Mouse (Mus musculus): ENCODE results near the gene Trpm7. TPM values are rescaled to one million over a fixed set of nuclear protein-coding genes. Genes with fewer than 3 reads are reported as not detected.

Trpm7 gene
- polyA plus RNA-seq, 2 experiments = 13.8 to 15.1 TPM

DNA sequence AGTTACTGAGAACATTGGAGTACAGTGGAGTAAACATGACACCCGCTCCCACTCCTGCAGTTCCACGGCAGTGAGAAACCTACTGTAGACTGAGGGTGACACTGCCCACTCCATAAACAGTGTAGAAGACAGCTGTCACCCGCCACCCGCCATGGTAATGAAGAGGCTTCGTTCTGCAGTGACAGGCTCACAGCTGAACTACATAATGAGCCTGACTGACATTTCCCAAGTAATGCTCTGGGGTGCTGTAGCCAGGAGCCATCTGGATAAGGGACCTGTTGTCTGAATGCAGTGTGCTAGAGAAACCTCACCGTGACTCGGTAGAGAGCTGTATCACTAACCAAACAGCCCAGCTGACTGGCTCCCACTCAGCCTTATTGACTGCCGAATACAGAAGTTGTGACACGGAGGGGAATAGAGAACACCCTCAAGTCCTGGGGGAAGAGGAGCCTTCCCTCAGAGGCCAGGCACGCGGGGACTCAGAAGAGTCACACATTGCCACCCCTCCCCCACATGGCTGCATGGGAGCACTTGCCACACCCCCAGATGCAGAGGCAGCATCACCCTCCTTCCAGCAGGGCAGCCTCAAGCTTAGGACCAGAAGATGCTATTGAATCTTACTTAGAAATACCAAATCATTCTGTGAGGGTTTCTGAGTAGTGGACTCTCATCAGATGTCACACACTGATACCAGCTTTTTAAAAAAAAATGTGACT is 110.0 kb downstream of the Trpm7 start:
- H3K4me2 ChIP-seq (ENCODE audit: low read depth) = no peak overlapping the region
- H3K27me3 ChIP-seq (ENCODE audit: control insufficient read depth, insufficient read depth, low read length) = no peaks in the 10 kb centered on the region
- no peaks in the 10 kb centered on the region for H3K4me1 ChIP-seq (replicated peaks; ENCODE audit: control insufficient read depth in 2 of 2, insufficient read depth in 2 of 2, low read length in 1 of 2)
- H3K4me3 ChIP-seq (ENCODE audit: insufficient read depth in 1 of 2, low read depth in 2 of 2, low read length in 2 of 2) = no peak overlapping the region
- no peaks in the 10 kb centered on the region for H3K9me3 ChIP-seq (ENCODE audit: control insufficient read depth, low read length)
- H3K9ac ChIP-seq (replicated peaks) = no peak overlapping the region
- no peaks in the 10 kb centered on the region; the same call in none of the 2 replicates for H3K36me3 ChIP-seq (replicated peaks; ENCODE audit: control insufficient read depth, insufficient read depth, low read depth)
- H3K27ac ChIP-seq = no peak overlapping the region
- no peak for DNase-seq (ENCODE audit: low read depth in 3 of 3, low spot score in 3 of 3)
- WGBS (ENCODE audit: insufficient replicate concordance) = 41% methylated on average over 11 of the region's 11 CpGs
- TF ChIP-seq CTCF (IDR thresholded peaks at IDR 0.05; ENCODE audit: low read depth) = no peak
- no peak for TF ChIP-seq EP300 (IDR thresholded peaks at IDR 0.05; ENCODE audit: low read depth)
- ATAC-seq (ENCODE audit: insufficient read depth) = no peak

GRCm38 (mm10) chr2:126759351-126759750 is 116.7 kb downstream of the Trpm7 start:
- 75% methylated on average over 7 of the region's 7 CpGs for WGBS (ENCODE audit: insufficient replicate concordance)
- H3K27ac ChIP-seq = no peak overlapping the region
- no peak overlapping the region for H3K4me2 ChIP-seq (ENCODE audit: low read depth)
- no peak overlapping the region for H3K4me3 ChIP-seq (ENCODE audit: insufficient read depth in 1 of 2, low read depth in 2 of 2, low read length in 2 of 2)
- no peaks in the 10 kb centered on the region for H3K27me3 ChIP-seq (ENCODE audit: control insufficient read depth, insufficient read depth, low read length)
- H3K9me3 ChIP-seq (ENCODE audit: control insufficient read depth, low read length) = no peaks in the 10 kb centered on the region
- ATAC-seq (ENCODE audit: insufficient read depth) (no peak), DNase-seq (ENCODE audit: low read depth in 3 of 3, low spot score in 3 of 3) (no peak)
- TF ChIP-seq CTCF (IDR thresholded peaks at IDR 0.05; ENCODE audit: low read depth) (no peak), EP300 (IDR thresholded peaks at IDR 0.05; ENCODE audit: low read depth) (no peak)
- H3K36me3 ChIP-seq (replicated peaks; ENCODE audit: control insufficient read depth, insufficient read depth, low read depth) = peaks cover 29% of the 10 kb centered on the region
- H3K4me1 ChIP-seq (replicated peaks; ENCODE audit: control insufficient read depth in 2 of 2, insufficient read depth in 2 of 2, low read length in 1 of 2) = no peaks in the 10 kb centered on the region
- no peak overlapping the region for H3K9ac ChIP-seq (replicated peaks)

DNA sequence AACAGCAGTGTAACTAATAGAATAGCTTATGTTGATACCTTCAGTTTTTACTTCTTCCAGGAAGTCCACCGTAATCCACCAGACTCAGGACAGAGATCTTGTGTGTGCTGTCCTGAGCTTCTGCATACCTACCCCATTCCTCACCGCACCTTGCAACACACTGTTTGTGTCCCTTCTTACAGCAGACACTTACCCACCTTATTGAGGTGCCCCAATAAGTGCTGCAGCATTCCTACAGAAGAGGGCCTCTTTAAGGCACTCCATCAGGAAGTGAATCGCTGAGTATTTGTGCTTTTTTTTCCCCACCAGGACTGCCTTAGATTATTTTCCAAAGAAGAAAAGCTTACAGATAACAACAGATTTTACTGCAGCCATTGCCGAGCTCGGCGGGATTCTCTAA is 120.4 kb downstream of the Trpm7 start:
- Histone ChIP-seq H3K27me3 (ENCODE audit: control insufficient read depth, insufficient read depth, low read length) (no peaks in the 10 kb centered on the region), H3K27ac (no peak overlapping the region), H3K4me1 (replicated peaks; ENCODE audit: control insufficient read depth in 2 of 2, insufficient read depth in 2 of 2, low read length in 1 of 2) (no peaks in the 10 kb centered on the region), H3K36me3 (replicated peaks; ENCODE audit: control insufficient read depth, insufficient read depth, low read depth) (peaks cover 26% of the 10 kb centered on the region), H3K4me3 (ENCODE audit: insufficient read depth in 1 of 2, low read depth in 2 of 2, low read length in 2 of 2) (no peak overlapping the region), H3K9me3 (ENCODE audit: control insufficient read depth, low read length) (no peaks in the 10 kb centered on the region), H3K9ac (replicated peaks) (no peak overlapping the region), H3K4me2 (ENCODE audit: low read depth) (no peak overlapping the region)
- no peak for ATAC-seq (ENCODE audit: insufficient read depth)
- DNase-seq (ENCODE audit: low read depth in 3 of 3, low spot score in 3 of 3) = no peak
- TF ChIP-seq EP300 (IDR thresholded peaks at IDR 0.05; ENCODE audit: low read depth) (no peak), CTCF (IDR thresholded peaks at IDR 0.05; ENCODE audit: low read depth) (no peak)
- WGBS (ENCODE audit: insufficient replicate concordance) = 83% methylated on average over 6 of the region's 6 CpGs

DNA sequence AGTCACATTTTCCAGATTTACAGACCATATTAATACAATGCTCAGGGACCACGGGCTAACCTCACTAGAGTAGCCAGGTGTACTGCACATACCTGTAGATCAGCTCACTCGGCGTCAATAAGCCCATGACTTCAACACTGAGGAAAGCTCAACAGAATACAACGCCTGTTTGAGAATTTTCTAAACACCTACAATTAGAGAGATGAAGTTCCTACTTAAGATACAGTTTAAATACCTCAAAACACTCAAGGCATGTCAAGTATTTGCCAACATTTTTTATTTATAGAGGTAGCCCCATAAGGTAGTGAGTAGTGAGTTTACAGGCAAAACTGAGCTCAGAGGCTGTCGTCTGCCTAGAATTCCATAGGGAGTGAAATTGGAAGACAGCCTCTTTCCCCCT is 132.6 kb downstream of the Trpm7 start:
- Histone ChIP-seq H3K36me3 (replicated peaks; ENCODE audit: control insufficient read depth, insufficient read depth, low read depth) (peaks cover 21% of the 10 kb centered on the region), H3K4me3 (ENCODE audit: insufficient read depth in 1 of 2, low read depth in 2 of 2, low read length in 2 of 2) (no peak overlapping the region)

More for the DNA sequence above, 132.6 kb downstream of the Trpm7 start:
- no peaks in the 10 kb centered on the region for H3K27me3 ChIP-seq (ENCODE audit: control insufficient read depth, insufficient read depth, low read length)
- TF ChIP-seq CTCF (IDR thresholded peaks at IDR 0.05; ENCODE audit: low read depth) (no peak), EP300 (IDR thresholded peaks at IDR 0.05; ENCODE audit: low read depth) (no peak)
- H3K4me2 ChIP-seq (ENCODE audit: low read depth) = no peak overlapping the region
- ATAC-seq (ENCODE audit: insufficient read depth) (no peak), DNase-seq (ENCODE audit: low read depth in 3 of 3, low spot score in 3 of 3) (no peak)
- H3K9me3 ChIP-seq (ENCODE audit: control insufficient read depth, low read length) = no peaks in the 10 kb centered on the region
- WGBS (ENCODE audit: insufficient replicate concordance) = 82% methylated on average over 5 of the region's 5 CpGs
- no peaks in the 10 kb centered on the region for H3K4me1 ChIP-seq (replicated peaks; ENCODE audit: control insufficient read depth in 2 of 2, insufficient read depth in 2 of 2, low read length in 1 of 2)
- no peak overlapping the region for H3K27ac ChIP-seq
- H3K9ac ChIP-seq (replicated peaks) = no peak overlapping the region

Small RNA genes lying within 50 kb of the gene (microRNA-seq; reads per million reads assigned to microRNA genes)
- gene Mir3473g = 1.3 reads per million

Other genes starting within 250 kb of the Trpm7 start
- gene Gabpb1, start 199.9 kb downstream of the Trpm7 start, polyA plus RNA-seq (2012; rRNA removed) = 8.1 and 9.4 TPM in 2 replicates
- 23.1 and 25.7 TPM in 2 replicates for gene Gabpb1, start 199.9 kb downstream of the Trpm7 start, polyA plus RNA-seq (2014; fragmentation: Nextera tagmentation; extraction: Ambion mirVana)
- 8.3 and 12.1 TPM in 2 replicates for gene Usp8, start 168.9 kb downstream of the Trpm7 start, polyA plus RNA-seq (2012; rRNA removed)
- 17.8 and 18.8 TPM in 2 replicates for gene Usp8, start 168.9 kb downstream of the Trpm7 start, polyA plus RNA-seq (2014; fragmentation: Nextera tagmentation; extraction: Ambion mirVana)
- gene Usp50, start 92.8 kb downstream of the Trpm7 start, polyA plus RNA-seq (2012; rRNA removed) = 0.37 and 0.93 TPM in 2 replicates
- gene Usp50, start 92.8 kb downstream of the Trpm7 start, polyA plus RNA-seq (2014; fragmentation: Nextera tagmentation; extraction: Ambion mirVana) = 1.7 and 1.8 TPM in 2 replicates
- gene Sppl2a, start 57.0 kb upstream of the Trpm7 start, polyA plus RNA-seq (2012; rRNA removed) = 8.7 and 10.9 TPM in 2 replicates
- gene Sppl2a, start 57.0 kb upstream of the Trpm7 start, polyA plus RNA-seq (2014; fragmentation: Nextera tagmentation; extraction: Ambion mirVana) = 25.5 and 27.3 TPM in 2 replicates
- 1.6 and 2.4 TPM in 2 replicates for gene Ap4e1, start 132.5 kb upstream of the Trpm7 start, polyA plus RNA-seq (2012; rRNA removed)
- 4.1 and 4.2 TPM in 2 replicates for gene Ap4e1, start 132.5 kb upstream of the Trpm7 start, polyA plus RNA-seq (2014; fragmentation: Nextera tagmentation; extraction: Ambion mirVana)
- gene Blvra, start 194.4 kb upstream of the Trpm7 start, polyA plus RNA-seq (2012; rRNA removed) = 15.3 and 25.1 TPM in 2 replicates
- 63.7 and 65.1 TPM in 2 replicates for gene Blvra, start 194.4 kb upstream of the Trpm7 start, polyA plus RNA-seq (2014; fragmentation: Nextera tagmentation; extraction: Ambion mirVana)

All from liver, embryonic 14.5 days (tissue).